Mouse (Mus musculus) layer of hippocampus, postnatal 25 days (tissue): Measurements from ENCODE around the gene Borcs5. TPM values are rescaled to one million over a fixed set of nuclear protein-coding genes. Genes with fewer than 3 reads are reported as not detected.

Source experiments
- DNase-seq, 2 experiments: peaks; one replicate each; pipeline ENCODE4 v3.0.0; 2022; ENCODE audit warnings: mixed read lengths in 2 of 2, low spot score in 1 of 2; ENCODE audit errors: extremely low spot score in 1 of 2
- total RNA-seq, 2 experiments: library from RNA; stranded (reverse); gene quantifications; 2 replicates each; pipeline ENCODE4 v1.2.3; 2021

The Borcs5 gene
- total RNA-seq, 2 experiments from 2014 or later: 36.1 to 39.2 TPM

GRCm38 (mm10) chr6:134751883-134752647, 112.8 kb downstream of the Borcs5 start:
- DNase-seq: no peak

GRCm38 (mm10) chr6:134753412-134753811, 114.1 kb downstream of the Borcs5 start:
- DNase-seq: no peak

- DNase-seq: no peak
Observed at GRCm38 (mm10) chr6:134753858-134754257, 114.5 kb downstream of the Borcs5 start.

GRCm38 (mm10) chr6:134756058-134756457, 116.7 kb downstream of the Borcs5 start:
- no peak for DNase-seq

Other genes with a start within 250 kb of the Borcs5 start
- gene Bcl2l14, start 243.2 kb upstream of the Borcs5 start, total RNA-seq: not detected
- gene Lrp6, start 72.5 kb upstream of the Borcs5 start, total RNA-seq: 10 to 100 TPM; 48.3 to 49.3 TPM
- gene Mansc1, start 7.0 kb upstream of the Borcs5 start, total RNA-seq: 1 to 10 TPM; 6.9 to 7.9 TPM
- gene Dusp16, start 153.1 kb downstream of the Borcs5 start, total RNA-seq: 10 to 100 TPM in 1 of 2 experiments, 1 to 10 TPM in 1; 8.9 to 10.4 TPM
- gene Crebl2, start 190.6 kb downstream of the Borcs5 start, total RNA-seq: 10 to 100 TPM; 26.6 to 33.1 TPM